Mouse (Mus musculus): Measurements from ENCODE around the gene Sod3.

- TF ChIP-seq CTCF (IDR thresholded peaks at IDR 0.05 in 2 of 3, conservative IDR thresholded peaks at IDR 0.05 in 1 of 3; ENCODE audit: control insufficient read depth in 1 of 3, insufficient read depth in 1 of 3, low read depth in 2 of 3, low read length in 3 of 3, poor library complexity in 1 of 3, severe bottlenecking in 1 of 3) (no peak), ZNF384 (IDR thresholded peaks at IDR 0.05; ENCODE audit: low read depth, low read length) (no peak), MAFK (IDR thresholded peaks at IDR 0.05; ENCODE audit: borderline replicate concordance, low read depth, low read length) (no peak), ZC3H11A (IDR thresholded peaks at IDR 0.05; ENCODE audit: low read depth, low read length) (no peak), KAT2A (conservative IDR thresholded peaks at IDR 0.05; ENCODE audit: low read depth, low read length) (no peak), MEF2A (IDR thresholded peaks at IDR 0.05; ENCODE audit: extremely low read depth, insufficient replicate concordance, low read depth, low read length, poor library complexity, severe bottlenecking) (no peak), USF2 (IDR thresholded peaks at IDR 0.05; ENCODE audit: borderline replicate concordance in 1 of 2, insufficient read depth in 1 of 2, low read depth in 1 of 2, low read length in 2 of 2) (no peak), POLR2A (IDR thresholded peaks at IDR 0.05; ENCODE audit: control insufficient read depth in 1 of 2, insufficient read depth in 1 of 2, low read depth in 1 of 2, low read length in 2 of 2, poor library complexity in 1 of 2) (no peak)
These were observed 27.9 kb downstream of the Sod3 start for GRCm38 (mm10) chr5:52391471-52391870.

All from MEL (cell line).